Mouse (Mus musculus) macrophage (primary cell): ENCODE measurements around the gene Satb1. TPM values are rescaled to one million over a fixed set of nuclear protein-coding genes. Genes with fewer than 3 reads are reported as not detected.

Experiments used
- H3K27ac ChIP-seq: fragments of 350-480 bp; formaldehyde crosslinking; 2 replicates; pipeline ENCODE4 v1.9.0; 2021
- H3K36me3 ChIP-seq: fragments of 350-480 bp; formaldehyde crosslinking; 2 replicates; pipeline ENCODE4 v1.9.0; 2021; ENCODE audit errors: inconsistent target
- H3K4me3 ChIP-seq: fragments of 350-480 bp; formaldehyde crosslinking; 2 replicates; pipeline ENCODE4 v1.9.0; 2021; ENCODE audit errors: inconsistent target
- H3K79me2 ChIP-seq: fragments of 350-480 bp; formaldehyde crosslinking; 2 replicates; pipeline ENCODE4 v1.9.0; 2021; ENCODE audit errors: inconsistent target
- WGBS: methylation state at CpG from one replicate; pipeline ENCODE4 v1.1.7; 2026; ENCODE audit warnings: inconsistent platforms; ENCODE audit not compliant: missing documents; 5-methylcytosine and 5-hydroxymethylcytosine counted together
- polyA plus RNA-seq: library from polyadenylated mRNA; stranded (reverse); fragments of 250-400 nt; gene quantifications from 3 replicates; pipeline ENCODE4 v1.2.4, GENCODE M21; 2018; ENCODE audit warnings: inconsistent platforms

The Satb1 gene
- polyA plus RNA-seq, 1 experiment from 2014 or later = 1.2 TPM

DNA sequence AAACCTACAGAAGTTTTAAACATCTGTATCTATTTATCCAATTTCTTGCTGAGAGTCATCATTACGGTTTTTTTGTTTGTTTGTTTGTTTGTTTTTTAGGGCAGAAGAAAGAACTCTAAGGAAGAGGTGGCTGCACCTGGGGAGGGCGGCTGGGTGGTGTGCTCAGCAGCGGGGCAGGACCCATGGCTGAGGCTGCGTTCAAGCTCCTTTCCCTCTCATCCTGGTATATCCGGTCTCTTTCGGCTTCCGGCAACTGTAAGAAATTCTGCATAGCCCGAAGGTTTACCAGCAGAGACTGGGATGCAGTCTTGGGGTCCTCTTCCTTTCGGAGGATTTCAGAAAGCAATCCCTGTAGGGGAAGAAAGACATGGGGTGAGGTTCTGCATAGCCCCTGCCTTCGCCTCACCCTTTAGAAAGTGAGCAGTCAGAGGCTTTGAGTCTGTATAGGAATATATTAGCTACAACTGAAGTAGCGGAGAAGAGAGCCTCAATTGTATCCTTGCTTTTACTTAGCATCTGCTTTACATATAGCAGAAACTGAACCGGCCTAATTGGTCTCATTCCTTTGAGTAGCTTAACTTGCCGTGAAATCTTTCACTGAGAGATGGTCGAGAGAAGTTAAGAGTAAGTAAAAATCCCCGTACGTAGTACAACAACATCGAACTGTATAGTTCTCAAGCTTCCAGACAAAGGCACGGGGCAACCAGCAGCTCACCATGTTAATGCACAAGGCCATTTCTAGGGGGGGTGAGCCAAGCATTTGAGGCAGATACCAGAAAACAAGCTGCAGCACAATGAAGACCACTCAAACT, 57.8 kb downstream of the Satb1 start:
- H3K36me3 ChIP-seq = no peaks in the 10 kb centered on the region
- H3K27ac ChIP-seq = no peak overlapping the region
- H3K79me2 ChIP-seq = no peaks in the 10 kb centered on the region
- no peak overlapping the region for H3K4me3 ChIP-seq
- 96% methylated on average over 18 of the region's 18 CpGs for WGBS

DNA sequence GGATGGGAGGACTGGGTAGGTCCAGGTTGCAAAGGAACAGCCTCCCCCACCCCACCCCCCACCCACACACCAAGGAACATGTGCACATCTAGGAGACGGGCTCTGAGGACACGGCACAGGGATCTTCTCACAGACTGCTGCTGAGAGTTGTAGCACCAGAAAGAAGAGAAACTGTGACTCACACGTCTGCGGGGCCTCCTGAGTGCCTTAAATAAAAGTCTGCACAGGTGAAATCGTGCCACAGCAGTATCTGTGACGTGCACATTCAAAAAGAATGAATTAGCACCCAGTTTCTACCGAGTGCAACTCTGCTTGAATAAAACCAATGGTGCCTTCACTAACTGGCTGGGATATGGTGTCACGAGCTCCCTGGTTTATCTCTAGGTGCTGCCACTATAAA, 69.5 kb downstream of the Satb1 start:
- H3K36me3 ChIP-seq = no peaks in the 10 kb centered on the region
- H3K79me2 ChIP-seq = no peaks in the 10 kb centered on the region
- no peak overlapping the region for H3K4me3 ChIP-seq
- H3K27ac ChIP-seq = no peak overlapping the region
- WGBS = 97% methylated on average over 7 of the region's 8 CpGs

DNA sequence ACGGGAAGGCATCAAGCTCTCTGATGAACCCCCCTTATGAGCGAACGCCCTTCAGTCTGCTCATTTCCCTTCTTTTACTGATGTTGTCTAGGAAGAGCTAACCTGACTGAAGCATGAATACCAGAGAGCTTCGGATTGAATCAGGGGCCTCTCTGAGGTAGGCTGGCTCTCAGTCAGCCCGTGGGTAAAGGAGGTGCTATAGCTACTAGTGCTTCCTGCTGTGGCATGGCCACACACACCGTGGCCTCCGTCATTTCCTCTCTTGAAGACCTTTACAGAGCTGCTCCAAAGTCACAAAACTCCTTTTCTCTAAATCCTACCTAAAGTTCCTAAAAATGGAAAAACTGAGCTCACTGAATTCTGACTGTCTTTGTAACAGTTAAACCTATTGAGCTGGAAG, 70.6 kb downstream of the Satb1 start:
- H3K79me2 ChIP-seq = no peaks in the 10 kb centered on the region
- 59% methylated on average over 7 of the region's 7 CpGs for WGBS
- no peaks in the 10 kb centered on the region for H3K36me3 ChIP-seq
- no peak overlapping the region for H3K27ac ChIP-seq
- H3K4me3 ChIP-seq = no peak overlapping the region

DNA sequence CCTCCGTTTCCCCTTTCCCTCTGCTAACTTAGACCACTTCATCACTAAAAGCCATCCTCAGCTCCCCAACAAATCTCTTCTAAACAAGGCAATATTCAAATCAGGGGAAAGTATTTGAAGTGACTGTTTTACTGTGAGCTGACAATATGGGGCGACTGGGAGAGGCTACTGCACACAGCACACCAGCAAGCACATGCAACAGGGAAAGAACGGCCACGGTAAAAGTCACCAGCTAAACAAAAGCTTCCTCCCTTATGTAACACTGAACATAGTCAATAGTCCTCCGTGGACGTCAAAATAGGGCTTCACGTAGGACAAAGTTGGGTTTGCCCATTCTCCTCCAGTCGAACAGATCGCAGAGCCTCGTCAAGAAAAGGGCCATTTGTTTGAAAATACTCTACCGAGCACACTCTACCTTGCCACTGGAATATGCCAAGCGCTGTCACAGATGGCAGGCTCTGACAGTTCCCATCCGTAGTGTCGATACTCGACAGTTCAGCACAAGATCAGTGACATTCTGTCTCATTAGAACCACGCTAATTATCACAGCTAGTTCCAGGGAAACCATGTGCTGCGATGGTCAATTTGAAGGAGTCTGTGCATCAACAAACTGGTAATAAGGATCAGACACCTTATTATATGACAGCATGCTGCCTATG, 72.0 kb downstream of the Satb1 start:
- Histone ChIP-seq H3K4me3 (no peak overlapping the region), H3K27ac (no peak overlapping the region), H3K79me2 (no peaks in the 10 kb centered on the region), H3K36me3 (no peaks in the 10 kb centered on the region)
- 85% methylated on average over 17 of the region's 17 CpGs for WGBS

DNA sequence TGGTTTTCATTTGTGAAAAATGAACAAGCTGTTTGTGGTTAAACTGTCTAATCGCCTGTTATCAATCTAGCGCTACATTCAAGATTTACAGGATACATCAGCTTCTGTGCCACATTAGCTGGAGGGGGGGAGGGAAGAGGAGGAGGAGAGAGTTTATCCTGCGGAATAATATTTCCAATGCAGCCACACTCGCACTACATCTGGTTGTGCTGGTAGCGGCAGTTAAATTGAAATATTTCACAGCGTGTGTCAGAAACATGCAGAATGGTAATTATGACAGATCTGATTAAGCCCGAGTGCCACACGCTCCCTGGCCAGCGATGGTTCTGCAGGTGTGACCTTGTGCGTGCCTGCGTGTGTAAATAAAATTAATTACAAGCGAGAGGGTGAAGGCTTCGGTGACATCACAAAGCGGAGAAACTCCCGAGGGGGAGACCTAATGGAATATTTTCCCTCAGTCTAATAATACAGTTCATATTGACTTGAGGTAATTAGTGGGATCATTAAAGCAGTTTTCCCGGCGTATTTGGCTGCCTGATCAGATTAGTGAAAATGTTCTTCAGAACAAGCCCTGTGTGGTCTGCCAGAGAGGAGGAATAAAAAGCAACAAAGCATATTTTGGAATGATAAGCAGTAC, 72.7 kb downstream of the Satb1 start:
- Histone ChIP-seq H3K4me3 (no peak overlapping the region), H3K36me3 (no peaks in the 10 kb centered on the region), H3K79me2 (no peaks in the 10 kb centered on the region), H3K27ac (no peak overlapping the region)
- WGBS = 55% methylated on average over 17 of the region's 17 CpGs

DNA sequence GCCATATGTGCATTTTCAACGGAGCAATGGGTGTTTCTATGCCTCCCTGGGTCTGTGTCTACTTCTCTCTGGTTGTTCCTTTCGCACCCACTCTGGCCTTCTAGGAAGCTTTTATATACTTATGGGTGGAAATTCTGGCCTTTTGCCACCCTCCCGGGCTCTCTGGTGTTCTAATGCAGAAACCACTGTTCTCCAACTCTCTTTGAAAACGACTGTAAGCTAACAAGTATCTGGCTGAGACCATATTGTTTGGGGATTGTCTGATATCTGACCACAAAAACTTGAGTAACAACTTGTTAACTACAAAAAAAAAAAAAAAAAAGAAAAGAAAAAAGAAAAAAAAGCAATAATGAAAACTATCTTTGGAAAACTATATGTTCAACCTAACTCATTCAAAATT, 73.6 kb downstream of the Satb1 start:
- Histone ChIP-seq H3K27ac (no peak overlapping the region), H3K36me3 (no peaks in the 10 kb centered on the region), H3K4me3 (no peak overlapping the region), H3K79me2 (no peaks in the 10 kb centered on the region)
- WGBS = 28% methylated on average over 4 of the region's 4 CpGs

DNA sequence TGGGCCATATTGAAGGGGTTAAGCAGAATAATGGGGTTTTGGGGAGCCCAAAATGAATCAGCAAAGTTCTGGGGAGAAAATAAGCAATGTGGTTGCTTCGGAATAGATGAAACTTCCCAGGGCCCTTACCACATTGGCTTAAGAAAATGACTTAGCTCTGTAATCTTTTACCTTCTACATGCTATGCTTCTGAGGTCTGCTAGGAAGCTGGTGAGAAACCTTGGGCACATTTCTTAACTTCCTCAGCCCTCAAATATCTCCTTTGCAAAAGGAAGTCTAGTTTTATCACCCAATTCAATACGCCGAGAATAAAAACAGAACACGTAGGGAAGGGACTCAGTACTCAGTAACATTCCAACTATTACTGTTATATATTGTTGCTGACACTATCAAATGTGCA, 80.9 kb downstream of the Satb1 start:
- WGBS = 28% methylated on average over 4 of the region's 4 CpGs
- no peak overlapping the region for H3K4me3 ChIP-seq
- H3K79me2 ChIP-seq = no peaks in the 10 kb centered on the region
- no peak overlapping the region for H3K27ac ChIP-seq
- H3K36me3 ChIP-seq = no peaks in the 10 kb centered on the region

DNA sequence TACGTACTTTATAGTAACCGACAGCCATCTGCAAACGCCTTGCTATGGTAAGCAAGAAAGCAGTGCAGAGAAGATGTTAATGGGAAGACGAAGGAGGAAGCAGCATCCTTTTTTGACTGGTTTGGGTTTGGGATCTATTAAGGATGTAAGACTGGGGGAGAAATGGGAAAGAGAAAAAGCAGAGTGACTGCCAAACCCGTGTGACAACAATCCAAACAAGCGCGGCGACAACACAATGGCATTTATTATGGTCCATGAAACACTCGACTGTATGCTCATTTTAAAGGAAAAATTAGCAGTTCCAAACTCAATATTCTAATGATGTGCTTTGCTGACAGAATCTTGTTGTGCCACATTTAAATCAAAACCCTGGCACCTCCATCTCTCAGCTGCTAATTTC, 85.9 kb downstream of the Satb1 start:
- 94% methylated on average over 7 of the region's 9 CpGs for WGBS
- Histone ChIP-seq H3K79me2 (no peaks in the 10 kb centered on the region), H3K4me3 (no peak overlapping the region), H3K36me3 (no peaks in the 10 kb centered on the region), H3K27ac (no peak overlapping the region)

DNA sequence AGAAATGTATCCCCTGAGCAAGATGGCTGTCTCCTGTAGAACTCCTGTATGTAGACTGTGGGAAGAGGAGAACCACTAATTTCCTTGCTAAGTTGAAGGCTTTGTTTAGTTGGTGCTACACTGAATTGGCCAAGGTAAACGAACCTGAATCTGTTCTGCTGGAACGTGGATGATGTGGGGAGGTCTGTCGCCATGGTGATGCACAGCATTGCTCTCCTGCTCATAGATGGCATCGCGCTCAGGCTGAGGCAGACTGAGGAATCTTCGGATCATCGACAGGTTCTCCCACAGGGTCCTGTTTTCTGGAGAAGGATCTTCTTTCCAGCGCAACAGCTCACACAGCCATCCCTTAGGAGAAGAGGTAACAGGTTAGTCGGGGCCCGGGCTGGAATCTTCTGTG, 90.6 kb downstream of the Satb1 start:
- 98% methylated on average over 10 of the region's 10 CpGs for WGBS
- H3K36me3 ChIP-seq = no peaks in the 10 kb centered on the region
- H3K4me3 ChIP-seq = no peak overlapping the region
- no peak overlapping the region for H3K27ac ChIP-seq
- no peaks in the 10 kb centered on the region for H3K79me2 ChIP-seq

DNA sequence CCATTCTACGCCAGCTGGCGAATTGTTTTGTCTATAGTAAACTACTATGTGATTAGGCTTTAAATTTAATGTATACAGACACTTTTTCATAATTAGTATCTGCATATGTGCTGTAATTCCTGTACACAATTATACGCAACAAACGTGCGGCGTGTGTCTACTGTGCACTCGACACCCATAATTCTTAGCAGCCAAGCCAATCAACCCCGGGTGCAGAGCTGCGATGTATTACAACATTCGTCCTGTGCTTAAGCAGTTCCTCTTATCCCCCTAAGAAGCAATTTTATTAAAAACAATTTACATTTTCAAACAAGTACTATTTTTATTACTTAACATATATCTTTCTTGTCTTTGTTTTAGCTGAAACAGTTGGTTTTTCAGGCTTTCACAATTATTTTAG, 92.0 kb downstream of the Satb1 start:
- no peaks in the 10 kb centered on the region for H3K36me3 ChIP-seq
- H3K27ac ChIP-seq = no peak overlapping the region
- H3K4me3 ChIP-seq = no peak overlapping the region
- WGBS = 55% methylated on average over 10 of the region's 10 CpGs
- no peaks in the 10 kb centered on the region for H3K79me2 ChIP-seq

DNA sequence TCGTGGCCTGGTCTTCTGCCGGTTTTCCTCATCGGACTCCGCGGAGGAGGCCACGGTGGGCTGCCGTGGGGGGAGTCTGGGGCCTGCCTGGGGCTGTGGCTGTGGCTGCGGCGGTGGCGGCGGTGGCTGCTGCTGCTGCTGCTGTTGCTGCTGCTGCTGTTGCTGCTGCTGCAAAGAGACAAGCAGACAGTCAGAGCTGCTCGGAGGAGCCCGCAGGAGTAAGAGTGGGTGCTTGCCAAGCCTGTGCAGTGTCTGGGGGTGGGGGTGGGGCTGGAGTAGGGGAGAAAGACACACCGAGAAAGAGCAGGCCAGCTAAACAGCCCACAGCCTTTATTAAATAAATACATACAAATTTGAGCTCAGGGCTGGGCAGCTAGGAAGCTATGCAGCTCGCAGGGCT, 92.8 kb downstream of the Satb1 start:
- Histone ChIP-seq H3K27ac (no peak overlapping the region), H3K4me3 (no peak overlapping the region), H3K36me3 (no peaks in the 10 kb centered on the region), H3K79me2 (no peaks in the 10 kb centered on the region)
- 94% methylated on average over 15 of the region's 15 CpGs for WGBS

DNA sequence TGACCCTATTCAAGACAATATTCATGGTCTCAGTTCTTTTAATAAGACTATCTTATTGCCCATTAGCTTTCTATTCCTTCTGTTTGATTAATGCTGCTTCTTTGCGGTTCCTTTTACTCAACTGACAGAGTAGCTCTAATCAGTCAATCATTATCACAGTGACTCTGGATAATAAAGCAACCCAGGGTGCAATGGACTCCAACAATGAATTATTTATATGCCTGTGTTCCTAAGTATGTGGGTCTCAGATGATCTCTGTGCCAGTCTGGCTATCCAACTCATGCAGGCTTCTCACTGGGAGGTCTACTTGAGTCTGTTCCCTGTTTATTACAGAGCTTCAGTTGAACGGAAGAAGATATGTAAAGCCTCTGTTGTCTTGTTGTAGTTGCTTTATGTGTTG, 108.6 kb downstream of the Satb1 start:
- WGBS = 100% methylated on average over 2 of the region's 2 CpGs
- Histone ChIP-seq H3K4me3 (no peak overlapping the region), H3K79me2 (no peaks in the 10 kb centered on the region), H3K36me3 (no peaks in the 10 kb centered on the region), H3K27ac (no peak overlapping the region)

DNA sequence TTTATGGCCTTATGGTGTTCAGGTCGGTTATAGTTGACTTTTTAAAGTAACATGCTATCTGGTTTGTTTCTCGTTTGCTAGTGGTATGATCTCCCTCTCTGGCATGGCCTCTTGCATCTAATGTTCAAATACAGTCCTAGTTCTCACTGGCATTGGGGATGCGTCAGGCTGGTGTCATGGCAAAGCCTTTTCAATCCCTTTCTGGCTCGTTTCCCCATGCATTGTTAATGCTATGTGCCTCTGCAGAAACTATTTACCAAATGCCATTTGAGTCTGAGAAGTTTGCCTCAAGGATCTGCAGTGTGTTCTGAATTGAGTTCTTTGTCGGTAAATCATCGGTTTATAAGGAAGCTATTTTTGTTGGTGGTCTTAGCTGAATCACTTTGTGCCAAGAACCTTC, 137.4 kb downstream of the Satb1 start:
- H3K79me2 ChIP-seq = no peaks in the 10 kb centered on the region
- WGBS = 89% methylated on average over 6 of the region's 6 CpGs
- H3K4me3 ChIP-seq = no peak overlapping the region
- no peak overlapping the region for H3K27ac ChIP-seq
- H3K36me3 ChIP-seq = no peaks in the 10 kb centered on the region

DNA sequence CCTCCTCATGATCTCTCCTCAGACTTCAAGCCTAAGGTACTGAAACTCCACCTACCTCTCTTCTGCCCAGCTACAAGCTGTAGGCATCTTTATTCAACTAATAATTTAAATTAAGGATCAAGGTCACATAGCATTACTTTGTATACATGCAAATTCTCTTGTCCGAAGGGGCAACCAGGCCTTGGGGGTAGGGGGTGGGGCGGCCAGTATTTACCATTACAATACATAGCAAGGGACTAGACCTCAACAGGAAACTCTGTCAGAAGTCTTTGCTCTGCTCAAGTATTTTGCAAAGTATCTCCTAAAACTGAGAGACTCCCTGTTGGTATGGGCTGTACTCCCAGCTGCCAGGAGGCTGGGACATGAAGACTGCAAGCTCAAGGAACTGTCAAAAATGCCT, 137.8 kb downstream of the Satb1 start:
- no peak overlapping the region for H3K27ac ChIP-seq
- WGBS = 100% methylated on average over 2 of the region's 2 CpGs
- no peaks in the 10 kb centered on the region for H3K36me3 ChIP-seq
- H3K4me3 ChIP-seq = no peak overlapping the region
- no peaks in the 10 kb centered on the region for H3K79me2 ChIP-seq

DNA sequence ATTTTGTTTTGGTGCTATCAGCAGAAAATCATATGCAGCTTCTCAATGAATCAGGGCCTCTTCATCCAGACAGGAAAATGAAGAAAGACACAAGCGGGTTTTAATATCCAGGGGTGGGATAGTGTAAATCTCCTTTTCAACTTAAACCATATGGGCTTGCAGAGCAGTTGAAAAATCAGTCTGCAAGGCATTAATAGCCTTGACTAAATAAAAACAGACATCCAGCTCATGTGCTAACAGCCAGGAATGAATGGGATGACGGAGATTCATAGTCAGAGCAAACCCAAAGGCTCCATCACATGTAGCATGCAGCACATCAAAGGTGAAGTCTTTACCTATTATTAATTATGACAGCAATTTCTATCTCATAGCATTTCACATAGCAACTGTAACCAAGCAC, 142.6 kb downstream of the Satb1 start:
- Histone ChIP-seq H3K4me3 (no peak overlapping the region), H3K36me3 (no peaks in the 10 kb centered on the region), H3K27ac (no peak overlapping the region), H3K79me2 (no peaks in the 10 kb centered on the region)
- WGBS = 100% methylated on average over 2 of the region's 2 CpGs
